Mouse (Mus musculus): ENCODE results near the gene Aacs.

Aacs gene

DNA sequence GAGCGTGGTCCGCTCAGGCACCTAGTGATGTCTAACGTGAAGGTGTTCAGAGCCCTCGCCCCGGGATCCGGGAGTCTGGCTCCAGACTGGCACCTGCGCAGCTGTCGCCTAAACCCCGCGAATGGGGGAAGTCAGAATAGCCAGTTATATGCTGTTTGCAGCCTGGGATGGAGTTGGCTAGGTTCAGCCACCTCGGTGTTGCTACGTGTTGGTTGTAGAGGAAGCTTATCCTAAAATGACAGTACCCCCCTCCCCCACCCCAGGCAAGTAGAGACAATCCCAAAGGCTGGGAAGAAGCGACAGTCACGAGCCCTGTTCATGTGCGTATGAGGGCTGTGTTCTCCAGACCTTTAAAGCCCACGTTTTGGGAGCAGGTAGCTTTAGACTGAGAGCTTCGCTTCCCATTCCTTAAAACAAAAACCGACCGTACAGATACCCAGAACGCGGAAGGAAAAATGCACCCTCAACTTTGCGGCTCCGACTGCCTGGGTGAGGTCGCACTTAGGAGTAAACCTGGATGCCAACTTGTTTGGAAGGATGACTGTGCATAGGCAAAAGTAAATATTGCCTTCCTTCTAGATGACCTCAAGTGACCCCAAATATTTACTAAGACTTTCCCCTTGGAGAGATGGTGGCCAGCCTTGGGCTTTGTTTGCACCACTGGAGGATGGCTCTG lies 57.7 kb downstream of the Aacs start:
- DNase-seq (ENCODE audit: extremely low read depth, low read depth) = no peak

DNA sequence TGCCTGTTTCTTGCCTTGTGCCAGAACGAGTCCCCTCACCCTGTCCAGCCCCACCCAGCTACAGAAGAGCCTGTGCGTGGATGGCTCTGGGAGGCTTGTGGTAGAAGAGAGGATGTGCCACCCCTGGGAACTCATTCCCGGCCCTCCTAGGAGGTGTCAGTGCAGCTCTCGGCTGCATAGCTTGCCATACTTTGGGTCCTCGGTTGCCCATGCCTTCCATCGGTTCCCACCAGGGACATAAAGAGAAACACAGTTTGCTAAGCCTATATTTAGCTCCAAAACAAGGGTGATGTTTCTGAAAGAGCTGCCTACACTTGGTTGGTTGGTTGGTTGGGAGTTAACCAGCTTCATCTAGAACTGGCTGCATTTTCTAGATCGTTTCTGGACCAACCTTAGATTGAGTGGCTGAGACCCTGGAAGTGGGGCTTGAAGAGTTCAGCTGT lies 58.6 kb downstream of the Aacs start:
- no peak for DNase-seq (ENCODE audit: extremely low read depth, low read depth)

DNA sequence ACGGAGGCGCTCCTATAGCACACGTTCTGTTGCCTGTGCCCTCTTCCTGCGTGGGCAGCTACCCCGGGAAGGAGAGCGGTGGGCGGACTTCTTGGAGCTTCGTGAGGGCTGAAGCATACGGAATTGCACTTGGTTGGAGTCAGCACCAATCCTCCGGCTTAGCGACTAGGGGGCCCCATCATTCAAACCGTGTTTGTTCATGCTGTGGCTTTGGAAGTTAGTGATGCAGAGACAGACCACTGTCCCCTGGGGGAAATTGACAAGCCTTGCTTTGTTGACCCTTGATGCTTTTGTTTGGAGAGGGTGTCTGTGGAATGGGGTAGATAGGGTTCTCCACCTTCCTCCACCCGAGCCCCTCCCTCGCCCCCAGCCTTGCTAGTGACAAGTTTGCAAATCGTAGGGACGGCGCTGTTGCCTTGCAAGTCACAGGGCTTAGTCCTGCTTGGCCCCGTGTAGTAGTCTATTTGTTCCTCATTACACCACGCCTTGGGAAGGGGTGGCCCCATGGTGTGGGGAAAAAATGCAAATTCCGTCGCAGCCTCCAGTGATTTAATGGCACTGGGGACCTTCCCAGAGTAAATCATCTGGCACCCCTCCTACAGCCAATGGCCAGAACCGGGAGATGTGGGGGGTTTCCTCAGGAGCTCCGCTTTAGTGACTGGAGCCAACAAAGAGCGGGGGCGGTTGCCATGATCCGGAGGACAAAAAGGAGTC lies 59.2 kb downstream of the Aacs start:
- no peak for DNase-seq (ENCODE audit: extremely low read depth, low read depth)

DNA sequence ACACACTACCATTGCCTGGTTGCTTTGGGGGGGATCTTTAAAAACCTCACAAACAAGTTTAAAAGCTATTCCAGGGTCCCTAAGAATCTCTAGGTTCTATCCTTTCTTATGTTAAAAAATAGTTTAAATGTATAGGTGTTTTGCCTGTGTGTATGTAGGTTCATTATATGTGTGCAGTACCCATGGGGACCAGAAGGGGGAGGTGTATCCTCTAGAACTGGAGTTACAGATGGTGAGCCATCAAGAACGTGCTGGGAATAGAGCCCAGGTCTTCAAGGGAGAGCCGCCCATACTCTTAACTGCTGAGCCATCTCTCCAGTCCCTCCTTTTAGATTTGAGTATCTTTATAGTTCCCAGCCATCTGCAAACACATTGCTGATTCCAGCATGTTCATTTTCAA lies 69.5 kb downstream of the Aacs start:
- no peak for DNase-seq (ENCODE audit: extremely low read depth, low read depth)

DNA sequence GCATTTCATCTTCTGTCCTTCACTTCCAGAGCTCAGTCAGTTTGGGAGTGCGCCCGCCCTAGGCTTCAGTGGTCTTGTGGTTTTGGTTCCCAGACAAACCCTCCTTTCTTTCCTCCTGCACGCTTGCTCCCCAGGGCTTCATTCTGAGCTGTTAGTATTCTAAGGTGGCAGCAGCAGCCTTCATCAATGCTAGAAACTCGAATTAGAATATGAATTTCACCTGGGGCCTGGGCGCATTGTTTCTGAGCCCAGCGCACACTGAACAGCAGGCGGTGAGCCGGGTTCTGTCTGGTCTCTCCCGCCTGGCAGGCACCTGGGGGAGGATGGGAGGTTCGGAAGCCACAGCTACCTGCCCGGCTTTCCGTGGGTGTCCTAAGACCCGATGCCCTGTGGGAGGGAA lies 70.7 kb downstream of the Aacs start:
- DNase-seq (ENCODE audit: extremely low read depth, low read depth) = no peak

DNA sequence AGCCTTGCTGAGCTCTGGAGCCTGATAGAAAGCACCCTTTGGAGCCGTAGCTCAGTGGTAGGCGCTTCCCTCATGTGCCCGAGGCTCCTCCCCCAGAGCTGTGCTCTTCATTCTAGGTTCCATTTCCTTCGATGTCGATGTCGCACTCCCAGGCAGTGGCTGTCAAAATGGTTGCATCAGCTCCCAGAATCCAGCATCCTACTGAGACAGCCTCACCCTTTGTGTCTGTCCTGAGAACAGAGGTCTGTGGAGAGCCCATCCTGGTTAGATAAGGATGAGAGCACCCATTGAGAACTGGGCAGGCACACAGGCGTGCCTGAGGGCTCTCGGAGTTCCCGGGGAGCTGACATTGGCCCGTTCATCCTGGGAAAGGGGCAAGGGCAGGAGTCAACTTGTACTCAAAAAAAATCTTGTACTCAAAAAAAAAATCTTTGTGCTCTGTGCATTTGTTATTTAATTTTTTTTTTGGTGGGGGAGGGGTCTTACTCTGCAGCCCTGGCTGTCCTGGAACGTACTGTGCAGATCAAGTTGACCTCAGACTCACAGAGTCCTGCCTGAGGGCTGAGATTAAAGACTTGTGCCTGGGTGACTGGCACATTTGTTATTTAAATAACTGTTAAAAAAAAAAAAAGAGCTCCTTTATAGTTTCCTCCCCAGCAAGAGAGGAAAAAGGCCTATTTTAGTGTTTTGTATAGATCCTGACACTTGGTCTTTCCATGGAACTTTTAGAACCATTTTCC lies 74.3 kb downstream of the Aacs start:
- DNase-seq (ENCODE audit: extremely low read depth, low read depth) = no peak

DNA sequence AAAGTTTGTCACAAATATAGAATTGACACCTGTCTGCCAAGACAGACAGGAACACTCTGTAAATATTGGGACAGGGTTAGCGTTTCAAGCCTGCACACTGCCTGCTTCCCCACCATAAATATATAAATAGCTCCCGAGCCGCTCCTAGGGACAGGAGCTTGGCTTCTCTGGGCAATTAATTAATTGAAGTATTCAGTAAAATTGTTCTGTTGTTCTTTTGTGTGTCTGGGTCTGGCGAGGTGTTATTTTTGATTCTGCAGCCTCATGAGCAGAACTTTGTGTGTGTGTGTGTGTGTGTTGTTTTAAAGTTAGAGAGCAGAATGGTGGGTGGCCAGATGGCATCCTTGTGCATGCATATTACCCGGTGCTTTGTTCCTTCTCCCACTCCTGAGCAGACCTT lies 80.1 kb downstream of the Aacs start:
- no peak for DNase-seq (ENCODE audit: extremely low read depth, low read depth)

DNA sequence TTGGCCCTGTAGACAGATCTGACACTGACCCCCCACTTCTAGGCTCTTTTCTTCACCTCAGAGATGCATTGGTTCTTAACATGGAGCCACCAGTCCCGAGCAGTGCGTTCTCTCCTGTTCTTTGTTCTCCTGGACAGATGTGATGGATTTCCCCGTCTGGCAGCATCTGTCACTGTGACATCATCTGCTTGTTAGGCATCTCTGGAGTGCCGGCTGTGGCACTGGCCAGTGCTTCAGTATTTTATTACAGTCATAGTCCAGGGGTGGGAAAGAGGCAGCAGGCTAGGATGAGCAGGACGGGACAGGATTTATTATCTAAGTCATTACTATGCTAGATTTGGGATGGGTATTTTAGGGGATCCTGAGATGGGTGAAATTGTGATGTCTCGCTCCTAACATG lies 87.9 kb downstream of the Aacs start:
- no peak for DNase-seq (ENCODE audit: extremely low read depth, low read depth)

DNA sequence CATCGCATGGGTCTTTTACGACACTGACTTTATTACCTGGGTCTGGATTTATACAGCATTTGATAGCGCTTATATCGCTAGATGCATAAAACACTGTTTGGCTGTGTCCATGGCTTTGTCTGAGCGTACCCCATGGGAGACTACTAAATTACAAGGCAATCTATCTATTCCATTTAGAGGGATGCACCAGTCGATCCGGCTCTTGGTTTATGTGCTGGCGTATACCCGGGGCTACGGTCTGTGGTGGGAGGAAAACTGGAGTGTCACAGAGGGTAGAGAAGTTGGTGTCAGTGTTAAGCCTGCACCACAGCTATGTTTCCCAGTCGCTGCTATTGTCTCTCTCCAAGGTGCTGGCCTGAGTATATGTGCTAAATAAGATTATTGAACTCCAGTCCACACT lies 90.1 kb downstream of the Aacs start:
- DNase-seq (ENCODE audit: extremely low read depth, low read depth) = no peak
